Mouse (Mus musculus): ENCODE data around the gene Mrvi1.

GRCm38 (mm10) chr7:110823995-110824953 lies 158.0 kb downstream of the Mrvi1 start:
- TF ChIP-seq MAFK (IDR thresholded peaks at IDR 0.05; ENCODE audit: insufficient read depth, low read depth, low read length): no peak
- no peak for TF ChIP-seq CHD2 (IDR thresholded peaks at IDR 0.05; ENCODE audit: low read depth, low read length)
- TF ChIP-seq ZNF384 (IDR thresholded peaks at IDR 0.05; ENCODE audit: low read depth, low read length): no peak
- TF ChIP-seq HCFC1 (IDR thresholded peaks at IDR 0.05; ENCODE audit: borderline replicate concordance, insufficient read depth, low read length): no peak
